Mouse (Mus musculus) C2C12 (cell line): ENCODE measurements around the gene Drap1.

Experiments
- CEBPB ChIP-seq: IDR thresholded peaks from one replicate; pipeline ENCODE4 v1.6.1; 2011; ENCODE audit warnings: low read depth, mild to moderate bottlenecking, control low read depth, moderate library complexity
- CTCF ChIP-seq: IDR thresholded peaks from one replicate; pipeline ENCODE4 v1.5.1; 2011; ENCODE audit not compliant: control insufficient read depth, insufficient read depth, insufficient read length
- FOSL1 ChIP-seq: IDR thresholded peaks from one replicate; pipeline ENCODE4 v1.8.0; 2011; ENCODE audit warnings: mild to moderate bottlenecking, low read length; ENCODE audit not compliant: poor library complexity, insufficient read depth, severe bottlenecking
- MAX ChIP-seq: IDR thresholded peaks from one replicate; pipeline ENCODE4 v1.6.1; 2011; ENCODE audit warnings: mild to moderate bottlenecking, control low read depth
- MYOD1 ChIP-seq: IDR thresholded peaks from one replicate; pipeline ENCODE4 v1.6.1; 2011; ENCODE audit warnings: low read depth; ENCODE audit not compliant: control insufficient read depth, insufficient read length
- MYOG ChIP-seq: IDR thresholded peaks from one replicate; pipeline ENCODE4 v1.6.1; 2011; ENCODE audit not compliant: control insufficient read depth, insufficient read length; ENCODE audit errors: extremely low read depth
- USF1 ChIP-seq: IDR thresholded peaks from one replicate; pipeline ENCODE4 v1.6.1; 2011; ENCODE audit warnings: low read depth, mild to moderate bottlenecking, control low read depth, moderate library complexity

DNA sequence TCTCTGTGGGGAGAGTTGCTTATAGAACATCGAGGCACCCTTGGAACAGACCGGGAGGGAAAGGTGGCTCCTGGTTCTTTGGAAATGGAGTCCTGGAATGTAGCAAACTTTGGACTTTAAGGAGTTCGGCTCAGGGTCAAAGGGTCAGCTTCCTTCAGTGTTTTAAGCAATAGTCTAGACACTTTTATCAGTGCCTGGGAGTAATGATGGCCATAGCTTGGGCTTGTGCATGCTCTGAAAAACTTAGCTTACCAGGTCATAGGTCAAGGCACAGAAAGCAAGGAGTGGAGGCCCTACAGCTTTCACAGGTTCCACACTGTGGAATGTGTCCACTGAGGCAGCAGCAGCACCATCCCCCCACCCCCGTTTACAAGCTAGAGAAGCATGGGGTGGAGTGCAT lies 50.0 kb downstream of the Drap1 start:
- TF ChIP-seq CTCF (no peak), MYOG (no peak), FOSL1 (no peak), MYOD1 (no peak), USF1 (no peak), MAX (no peak), CEBPB (no peak)
